Comparison of ENCODE assay signal across 11 mouse cellular contexts in genomic region chr5:118613704-118614103, GRCm38 (mm10). TPM values are rescaled to one million over a fixed set of nuclear protein-coding genes. Genes with fewer than 3 reads are reported as not detected.
DNase-seq lines count a peak whose midpoint lies in the region; ATAC-seq and TF ChIP-seq lines count a peak whose summit lies in the region.
"Had no signal": no experiment of that assay in that cellular context is flagged by ENCODE, and none has a peak within 500 bp of the region (broad histone marks: within the 10 kb centered on the region; RNA-seq: fewer than 3 reads in every experiment).

No protein-coding gene starts in this region.

- H3K27ac ChIP-seq in kidney, adult 2 months (ENCODE audit: insufficient read depth, low read depth, low read length), result no peak overlapping the region
- peak overlapping the region; percentile 18; the same call in 1 of the 2 replicates for H3K27ac ChIP-seq in forebrain, embryonic 14.5 days (ENCODE audit: low read depth, low read length)

- no peak overlapping the region for H3K4me3 ChIP-seq in kidney, adult 2 months (ENCODE audit: insufficient read depth, low read depth, low read length)
- no peak overlapping the region for H3K4me3 ChIP-seq in C2C12 (ENCODE audit: insufficient read depth, poor library complexity, severe bottlenecking)
- H3K4me3 ChIP-seq in forebrain, embryonic 14.5 days (ENCODE audit: low read depth, low read length), result no peak overlapping the region

- no peak overlapping the region for H3K9ac ChIP-seq in forebrain, embryonic 14.5 days (ENCODE audit: low read length)

- H3K4me1 ChIP-seq in kidney, adult 2 months (ENCODE audit: control insufficient read depth, insufficient read depth, low read length), result peaks cover 17% of the 10 kb centered on the region
- peaks cover 35% of the 10 kb centered on the region for H3K4me1 ChIP-seq in forebrain, embryonic 14.5 days (ENCODE audit: control insufficient read depth, insufficient read depth, low read length)

- H3K36me3 ChIP-seq in kidney, adult 2 months (ENCODE audit: control insufficient read depth, insufficient read depth, low read length), result no peaks in the 10 kb centered on the region
- no peaks in the 10 kb centered on the region for H3K36me3 ChIP-seq in C2C12 (ENCODE audit: control insufficient read depth, insufficient read depth)
- no peaks in the 10 kb centered on the region for H3K36me3 ChIP-seq in forebrain, embryonic 14.5 days (ENCODE audit: control insufficient read depth, insufficient read depth, low read length)

- H3K27me3 ChIP-seq in kidney, adult 2 months (replicated peaks; ENCODE audit: control insufficient read depth, insufficient read depth, low read length), result no peaks in the 10 kb centered on the region
- H3K27me3 ChIP-seq in C2C12 (ENCODE audit: control insufficient read depth, insufficient read depth, insufficient read length), result no peaks in the 10 kb centered on the region
- H3K27me3 ChIP-seq in forebrain, embryonic 14.5 days (replicated peaks; ENCODE audit: control insufficient read depth, insufficient read depth, low read length), result no peaks in the 10 kb centered on the region

- peak; percentile 68 to 71 for DNase-seq in cerebellum, postnatal 10 days
- no peak for DNase-seq in cerebellum, adult 11 months
- peak; percentile 49 for DNase-seq in kidney, adult 2 months
- no peak for DNase-seq in kidney, adult 11 months
- no peak for DNase-seq in forebrain, embryonic 14.5 days (ENCODE audit: low spot score)
- DNase-seq in spleen, postnatal 14 days (ENCODE audit: low spot score in 2 of 2), result no peak
- DNase-seq in right cerebral cortex, adult 18-20 months, result no peak
- DNase-seq: adrenal gland, adult 2 months; gastrocnemius, postnatal 14 days; spleen, adult 18-20 months had no signal

- peaks cover 41% of the 10 kb centered on the region for H3K79me3 ChIP-seq in C2C12 (ENCODE audit: low read depth)

- ATAC-seq in forebrain, embryonic 14.5 days, result no peak

- H3ac ChIP-seq in C2C12 (ENCODE audit: control insufficient read depth, insufficient read length, low read depth), result peak overlapping the region; percentile 31

- WGBS in kidney, adult 2 months, result 35% methylated on average over 2 of the region's 2 CpGs
- whole genome bisulfite sequencing in forebrain, embryonic 14.5 days, result 32% methylated on average over 2 of the region's 2 CpGs

- H3K4me2 ChIP-seq in forebrain, embryonic 14.5 days (ENCODE audit: low read length), result no peak overlapping the region

- TF ChIP-seq POLR2A in kidney, adult 2 months (IDR thresholded peaks at IDR 0.05; ENCODE audit: low read depth, low read length), result no peak

- TF ChIP-seq CTCF in kidney, adult 2 months (conservative IDR thresholded peaks at IDR 0.05; ENCODE audit: insufficient read depth, insufficient read length, low read depth, low read length), result no peak
- no peak for TF ChIP-seq CTCF in C2C12 (IDR thresholded peaks at IDR 0.05; ENCODE audit: control insufficient read depth, insufficient read depth, insufficient read length)

- peaks cover 94% of the 10 kb centered on the region for H3K79me2 ChIP-seq in C2C12 (ENCODE audit: control insufficient read depth, insufficient read depth)

- H3K9me3 ChIP-seq in forebrain, embryonic 14.5 days (replicated peaks; ENCODE audit: control insufficient read depth, low read length), result no peaks in the 10 kb centered on the region

TF ChIP-seq in C2C12, 6 proteins besides CTCF, POLR2A, EP300 and RAD21:
- TF ChIP-seq CEBPB (IDR thresholded peaks at IDR 0.05; ENCODE audit: low read depth), result no peak
- no peak for TF ChIP-seq MYOG (IDR thresholded peaks at IDR 0.05; ENCODE audit: control insufficient read depth, extremely low read depth, insufficient read length)
- no peak for TF ChIP-seq USF1 (IDR thresholded peaks at IDR 0.05; ENCODE audit: low read depth)
- TF ChIP-seq FOSL1 (IDR thresholded peaks at IDR 0.05; ENCODE audit: insufficient read depth, low read length, poor library complexity, severe bottlenecking), result no peak
- TF ChIP-seq MYOD1 (IDR thresholded peaks at IDR 0.05; ENCODE audit: control insufficient read depth, insufficient read length, low read depth), result no peak

RNA-seq across cellular contexts. Expression of gene Med13l, which starts 53.2 kb away (rescaled TPM):
- 10.7 and 11.3 TPM in 2 replicates for polyA plus RNA-seq in kidney, adult 2 months (2012; rRNA removed)
- 6.7 TPM for polyA plus RNA-seq in C2C12 (2012; fragmentation: generic; extraction: Trizol)
- 14.6 and 18.9 TPM in 2 replicates for polyA plus RNA-seq in forebrain, embryonic 14.5 days (2014; fragmentation: Nextera tagmentation; extraction: Ambion mirVana)

Comparison
In these comparisons a context has a peak if more than half of its experiments do, and no peak if none do; other contexts are left out.
1. DNase-seq: peak in cerebellum, postnatal 10 days (2 of 2) and kidney, adult 2 months (single experiment); none in cerebellum, adult 11 months (single experiment), kidney, adult 11 months (single experiment), forebrain, embryonic 14.5 days (single experiment), spleen, postnatal 14 days (0 of 2) and right cerebral cortex, adult 18-20 months (single experiment).